Mouse (Mus musculus) gonadal fat pad, adult 2 months (tissue): ENCODE data around the gene Vtcn1. TPM values are rescaled to one million over a fixed set of nuclear protein-coding genes. Genes with fewer than 3 reads are reported as not detected.

Source experiments
- DNase-seq: peaks from one replicate; pipeline ENCODE4 v3.0.0-alpha.2; 2012; ENCODE audit warnings: low read depth
- polyA plus RNA-seq: library from polyadenylated mRNA; depleted of rRNA; stranded (reverse); fragments of >200 nt; gene quantifications from 2 replicates; pipeline ENCODE4 v1.2.3, GENCODE M21; 2012; rRNA removed

Vtcn1 gene
- polyA plus RNA-seq, 1 experiment, result 1.2 TPM

DNA sequence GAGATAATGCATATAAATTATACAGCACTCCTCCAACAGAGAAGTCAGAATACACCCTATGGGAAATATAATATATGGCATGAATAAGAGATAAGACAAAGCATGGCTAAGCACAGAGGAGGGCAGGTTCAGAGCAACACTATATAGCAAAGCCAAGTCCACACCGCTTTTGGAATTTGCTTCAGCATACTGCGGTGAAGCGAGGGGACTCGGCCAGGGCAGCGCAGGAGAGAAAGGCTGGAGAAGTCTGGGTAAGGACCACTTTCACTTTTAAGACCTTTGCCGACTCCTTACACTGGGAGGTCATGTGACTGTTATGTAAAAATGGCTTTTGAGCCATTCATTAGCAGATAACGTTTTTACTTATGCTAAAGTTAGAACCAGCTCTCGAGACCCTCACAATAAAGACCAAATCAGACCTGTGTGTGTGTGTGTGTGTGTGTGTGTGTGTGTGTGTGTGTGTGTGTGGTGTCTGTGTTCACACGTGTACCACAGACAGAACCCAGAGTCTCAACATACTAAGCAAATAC, 95.4 kb downstream of the Vtcn1 start:
- DNase-seq, result no peak

DNA sequence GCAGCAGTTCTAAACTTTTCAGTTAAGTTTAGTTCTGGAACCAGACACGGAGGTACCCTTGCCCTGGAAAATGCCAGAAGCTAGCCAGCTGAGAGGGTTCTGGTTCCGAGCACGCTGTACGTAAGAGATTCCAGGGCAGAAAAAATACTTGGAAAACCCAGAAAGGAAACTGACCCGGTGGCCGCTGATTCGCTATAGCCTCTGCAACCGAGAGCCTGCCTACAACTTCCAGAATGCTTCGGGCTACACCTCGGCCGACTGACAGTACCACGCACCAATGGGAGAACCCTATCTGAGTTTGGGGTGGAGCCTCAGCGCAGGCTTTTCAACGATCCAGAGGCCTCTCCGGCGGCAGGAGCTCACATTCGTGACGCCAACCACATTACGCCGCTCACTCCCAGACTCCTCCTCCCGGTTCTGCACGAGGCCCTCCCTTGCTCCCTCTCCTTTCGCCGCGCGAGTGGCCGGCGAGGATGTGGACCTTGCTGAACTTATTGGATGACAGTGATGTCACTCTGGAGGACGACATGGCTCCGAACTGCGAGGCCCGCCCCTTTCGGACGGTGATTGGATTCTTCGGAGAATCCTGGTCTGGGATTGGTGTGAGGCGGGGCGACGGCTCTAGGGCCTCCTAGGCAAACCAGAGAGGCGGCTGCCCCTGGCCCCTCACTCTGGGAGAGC, 96.7 kb downstream of the Vtcn1 start, which contains the start of gene Trim45:
Gene Trim45 (plus strand): TSS at position 378 of the 681 bp plus-strand sequence.
- peak; percentile 96 for DNase-seq

DNA sequence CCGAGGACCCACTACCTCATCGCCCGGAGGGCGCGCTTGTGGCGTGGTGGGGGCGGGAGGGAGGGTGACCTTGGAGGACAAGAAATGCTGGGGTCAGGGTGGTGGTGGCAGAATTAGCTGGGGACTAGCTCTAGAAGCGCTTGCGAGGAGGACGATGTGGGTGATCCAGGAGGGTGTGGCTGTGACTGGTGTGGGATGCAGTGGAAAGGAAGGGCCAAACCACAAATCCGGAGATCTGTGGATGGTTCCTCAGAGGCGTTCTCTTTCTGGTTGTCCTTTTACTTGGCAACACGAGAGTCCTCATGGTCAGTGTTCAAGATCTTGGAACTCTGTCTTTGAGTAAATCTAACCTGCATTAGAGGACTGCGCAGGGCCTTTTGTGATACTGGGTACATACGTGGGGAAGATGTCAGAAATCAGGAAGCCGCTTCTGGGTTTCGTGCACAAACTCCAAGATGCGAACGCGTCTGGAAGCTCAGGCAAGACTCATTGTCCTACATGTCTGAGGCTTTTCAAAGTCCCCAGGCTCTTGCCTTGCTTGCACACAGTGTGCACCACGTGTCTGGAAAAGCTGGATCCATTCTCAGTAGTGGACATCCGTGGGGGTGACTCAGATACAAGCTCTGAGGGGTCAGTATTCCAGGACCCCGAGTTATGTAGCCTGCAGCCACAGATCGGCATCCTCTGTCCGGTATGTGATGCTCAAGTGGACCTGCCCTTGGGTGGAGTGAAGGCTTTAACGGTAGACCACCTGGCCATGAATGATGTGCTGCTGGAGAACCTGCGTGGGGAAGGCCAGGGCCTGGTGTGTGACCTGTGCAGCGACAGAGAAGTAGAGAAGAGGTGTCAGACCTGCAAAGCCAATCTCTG, 97.5 kb downstream of the Vtcn1 start:
- DNase-seq, result no peak

DNA sequence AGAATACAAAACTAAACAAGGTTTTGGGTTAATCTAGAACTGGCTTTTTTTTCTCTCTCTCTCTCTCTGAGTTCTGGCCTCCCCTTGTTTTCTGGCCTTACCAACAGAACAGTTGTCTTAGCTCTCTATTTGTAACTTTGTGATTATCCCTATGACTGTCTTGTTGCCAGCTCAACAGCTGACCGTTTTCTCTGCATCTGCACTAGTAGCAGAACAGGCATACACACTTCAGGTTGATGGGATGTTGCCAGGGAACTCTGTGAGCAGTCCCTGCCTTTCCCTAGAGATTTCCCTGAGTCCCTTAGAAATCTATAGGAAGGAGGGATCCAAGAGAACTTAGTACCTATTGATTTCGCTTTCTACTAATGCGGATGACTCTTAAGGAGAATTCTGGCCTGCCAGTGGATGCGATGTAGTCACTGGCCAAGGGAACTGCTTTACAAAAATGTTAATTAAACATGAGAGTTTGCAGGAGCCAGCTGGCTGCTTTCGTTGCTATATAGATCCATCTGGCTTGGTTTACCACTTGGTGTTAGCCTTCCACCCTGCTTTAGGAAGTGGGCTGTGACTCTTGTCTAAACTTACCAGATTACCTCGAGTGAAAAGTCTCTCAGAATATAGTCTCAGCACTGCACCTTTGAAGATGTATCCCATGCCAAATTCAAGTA, 98.9 kb downstream of the Vtcn1 start:
- DNase-seq, result no peak

DNA sequence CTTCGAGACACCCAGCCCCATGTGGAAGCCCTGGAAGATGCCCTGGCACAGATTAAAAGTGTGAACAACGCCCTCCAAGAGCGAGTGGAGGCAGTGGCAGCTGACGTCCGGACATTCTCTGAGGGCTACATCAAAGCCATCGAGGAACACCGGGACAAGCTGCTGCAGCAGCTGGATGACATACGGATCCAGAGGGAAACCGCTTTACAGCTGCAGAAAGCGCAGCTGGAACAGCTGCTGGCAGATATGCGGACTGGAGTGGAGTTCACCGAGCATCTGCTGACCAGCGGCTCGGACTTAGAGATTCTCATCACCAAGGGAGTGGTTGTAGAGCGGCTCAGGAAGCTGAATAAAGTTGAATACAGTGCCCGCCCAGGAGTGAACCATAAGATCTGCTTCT, 99.9 kb downstream of the Vtcn1 start:
- DNase-seq, result no peak

DNA sequence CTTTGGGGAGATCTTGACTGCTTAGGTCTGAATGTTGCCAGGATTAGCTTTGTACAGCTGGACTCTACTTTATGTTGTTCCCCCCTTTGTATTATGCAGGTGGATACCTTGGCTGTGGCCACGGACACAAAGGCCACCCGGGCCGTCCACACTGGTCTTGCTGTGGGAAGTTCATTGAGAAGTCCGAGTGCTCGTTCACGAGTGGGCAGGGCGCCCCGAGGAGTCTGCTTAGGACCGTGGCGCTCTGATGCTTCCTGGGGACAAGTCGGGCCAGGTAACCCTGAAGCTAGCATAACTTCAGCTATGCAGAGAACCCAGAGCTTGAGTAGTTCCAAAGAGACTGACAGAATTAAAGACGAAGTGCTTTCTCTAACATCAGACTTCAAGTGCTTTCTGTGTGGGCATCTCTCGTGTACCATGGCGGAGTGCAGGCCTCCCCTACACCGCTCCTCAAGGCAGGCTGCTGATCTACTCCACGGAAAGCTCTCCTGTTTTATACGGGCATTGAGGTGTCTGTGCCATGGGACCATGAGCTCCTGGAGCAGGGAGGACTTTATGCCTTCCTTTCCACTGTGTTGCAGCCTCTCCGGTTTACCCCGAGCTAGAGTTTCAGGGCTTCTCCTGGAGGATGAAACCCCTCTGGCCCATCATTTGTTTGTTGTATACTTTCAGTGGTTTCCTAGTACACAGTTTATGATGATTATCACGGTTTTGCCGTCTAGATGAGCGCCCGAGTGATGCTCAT, 106.2 kb downstream of the Vtcn1 start:
- DNase-seq, result no peak

DNA sequence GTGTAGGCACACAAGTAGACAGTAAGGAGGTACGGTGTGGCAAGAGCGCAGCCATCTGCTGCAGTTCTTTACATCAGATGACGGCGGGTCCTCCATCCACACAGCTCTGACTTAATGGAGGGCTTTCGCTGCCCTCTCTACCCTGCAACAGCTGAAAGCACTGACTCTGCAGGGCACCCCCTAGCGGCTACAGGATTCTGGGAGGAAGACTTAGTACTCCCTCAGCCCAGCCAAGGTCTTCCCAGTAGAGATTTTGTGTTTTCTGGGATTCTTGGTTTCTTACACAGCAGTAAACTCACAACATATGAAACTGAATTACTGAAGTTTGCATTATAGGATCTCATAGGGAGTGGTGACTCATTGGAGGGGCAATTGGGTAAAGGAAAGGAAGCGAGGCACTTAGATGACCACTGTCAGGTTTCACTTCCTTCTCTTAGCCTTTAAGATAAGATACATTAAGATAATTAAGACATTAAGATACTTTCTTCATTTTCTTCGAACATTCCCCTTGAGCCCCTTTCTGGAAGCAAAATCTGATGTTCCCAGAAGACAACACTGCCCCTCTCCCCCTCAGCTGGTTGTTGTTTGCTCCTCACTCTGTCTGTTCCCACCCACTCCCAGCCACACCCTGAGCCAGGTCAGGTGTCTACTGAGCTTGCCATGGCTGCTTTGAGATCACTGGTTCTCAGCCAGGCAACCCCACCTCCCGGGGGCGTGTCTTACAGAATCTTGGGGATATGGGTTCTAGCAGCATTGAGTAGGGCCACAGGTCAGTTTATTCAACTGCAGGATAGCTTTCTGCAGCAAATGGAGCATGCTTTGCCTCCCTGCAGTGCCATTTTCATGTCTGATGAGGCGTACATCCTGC, 107.1 kb downstream of the Vtcn1 start:
- DNase-seq, result no peak

DNA sequence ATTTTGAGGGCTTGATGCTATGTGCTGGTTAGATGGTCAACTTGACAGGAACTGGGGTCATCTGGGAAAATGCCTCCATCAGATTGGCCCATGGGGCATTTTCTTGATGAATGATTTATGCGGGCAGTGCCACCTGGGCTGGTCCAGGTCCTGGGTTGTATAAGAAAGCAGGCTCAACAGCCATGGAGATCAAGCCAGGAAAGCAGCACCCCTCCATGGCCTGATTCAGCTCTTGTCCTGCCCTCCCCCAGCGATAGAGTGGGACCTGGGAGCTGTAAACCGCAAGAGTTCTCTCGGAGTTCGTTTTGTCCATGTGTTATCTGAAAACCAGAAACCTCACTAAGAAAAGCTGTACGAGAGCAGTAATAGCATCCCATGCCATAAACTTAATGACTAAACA, 110.3 kb downstream of the Vtcn1 start:
- DNase-seq, result no peak

DNA sequence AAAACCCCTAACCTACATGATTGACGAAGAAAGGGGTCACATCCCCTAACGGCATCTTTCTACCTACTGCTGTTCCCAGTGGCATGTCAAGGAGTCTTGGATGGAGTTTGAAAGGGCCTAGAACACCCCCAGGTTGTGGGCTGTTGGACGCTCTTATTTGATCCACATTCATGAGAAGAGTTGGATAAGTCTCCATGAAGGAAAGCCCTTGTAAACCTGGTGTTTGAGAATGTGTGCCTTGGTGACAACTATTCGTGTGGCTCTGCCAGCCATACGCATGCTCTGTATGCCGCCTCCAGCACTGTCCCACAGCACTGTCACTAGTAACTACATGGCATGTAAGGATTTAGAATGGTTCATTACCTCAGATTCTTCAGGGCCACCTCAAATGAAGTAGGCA, 110.9 kb downstream of the Vtcn1 start:
- DNase-seq, result no peak

DNA sequence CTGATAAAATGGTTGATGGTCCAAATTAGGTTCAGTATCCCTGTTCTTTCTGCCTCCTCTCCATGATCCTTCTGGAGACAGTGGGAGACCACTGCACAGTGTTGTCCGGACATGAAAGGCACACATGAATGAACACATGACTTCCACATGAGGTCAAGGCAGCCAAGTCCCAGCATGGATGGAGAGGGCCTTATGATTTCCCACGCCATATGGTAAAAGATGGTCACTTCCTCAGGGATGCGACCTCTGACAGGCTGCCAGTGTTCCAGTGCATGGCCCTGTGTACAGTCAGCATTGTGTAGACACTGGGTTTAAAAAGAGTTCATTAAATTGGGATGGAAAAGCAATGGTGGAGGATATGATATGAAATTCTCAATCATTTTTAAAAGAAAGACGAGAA, 113.0 kb downstream of the Vtcn1 start:
- DNase-seq, result no peak

DNA sequence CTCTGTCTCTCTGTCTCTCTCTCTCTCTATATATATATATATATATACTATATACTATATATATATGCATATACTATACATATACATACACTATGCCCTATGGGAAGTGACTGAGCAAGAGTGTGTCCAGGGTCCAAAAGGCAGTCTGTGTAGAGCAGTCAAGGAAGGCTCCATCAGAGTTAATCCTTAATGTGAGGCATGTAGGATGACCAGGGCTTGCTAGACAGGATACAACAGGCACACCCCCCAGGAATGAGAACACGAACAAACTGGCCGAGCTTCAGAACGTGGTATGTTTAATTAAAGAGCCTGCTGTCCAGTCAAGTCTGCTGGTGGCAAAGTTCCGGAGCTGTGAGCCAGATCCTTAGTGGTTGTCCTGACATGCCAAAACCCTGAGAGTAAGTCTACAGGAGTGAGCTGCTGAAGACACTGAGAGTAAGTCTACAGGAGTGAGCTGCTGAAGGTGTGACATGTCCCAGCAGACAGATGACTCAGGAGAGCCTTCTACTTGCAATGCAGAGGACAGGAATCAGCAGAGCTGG, 115.3 kb downstream of the Vtcn1 start:
- DNase-seq, result peak; percentile 73

Other genes starting within 250 kb of the Vtcn1 start
- gene Man1a2, start 140.0 kb upstream of the Vtcn1 start, polyA plus RNA-seq, result 9.7 and 14.1 TPM in 2 replicates
- 4.4 and 4.8 TPM in 2 replicates for gene Trim45, start 96.7 kb downstream of the Vtcn1 start, polyA plus RNA-seq
- 3.6 and 3.8 TPM in 2 replicates for gene Ttf2, start 144.2 kb downstream of the Vtcn1 start, polyA plus RNA-seq
- 0.08 and 0.16 TPM in 2 replicates for gene Cd101, start 204.1 kb downstream of the Vtcn1 start, polyA plus RNA-seq